Mouse (Mus musculus) adrenal gland, postnatal 25 days (tissue): ENCODE results near the gene Clec16a. TPM values are rescaled to one million over a fixed set of nuclear protein-coding genes. Genes with fewer than 3 reads are reported as not detected.

Experiments
- DNase-seq: peaks from one replicate; pipeline ENCODE4 v3.0.0; 2021; ENCODE audit warnings: mixed read lengths
- long read RNA-seq: library from polyadenylated mRNA; stranded (forward); transcript quantifications from one replicate; pipeline ENCODE4 v2.0.0, GENCODE M21; 2021
- total RNA-seq: library from RNA; stranded (reverse); gene quantifications from 2 replicates; pipeline ENCODE4 v1.2.3, GENCODE M21; 2021

The Clec16a gene
- 42.7 and 44.2 TPM in 2 replicates for total RNA-seq
- long read RNA-seq, partial matches to known transcripts = 10 of 17 reads
- long read RNA-seq, other reads (novel, unspliced or antisense) = 7 of 17 reads

DNA sequence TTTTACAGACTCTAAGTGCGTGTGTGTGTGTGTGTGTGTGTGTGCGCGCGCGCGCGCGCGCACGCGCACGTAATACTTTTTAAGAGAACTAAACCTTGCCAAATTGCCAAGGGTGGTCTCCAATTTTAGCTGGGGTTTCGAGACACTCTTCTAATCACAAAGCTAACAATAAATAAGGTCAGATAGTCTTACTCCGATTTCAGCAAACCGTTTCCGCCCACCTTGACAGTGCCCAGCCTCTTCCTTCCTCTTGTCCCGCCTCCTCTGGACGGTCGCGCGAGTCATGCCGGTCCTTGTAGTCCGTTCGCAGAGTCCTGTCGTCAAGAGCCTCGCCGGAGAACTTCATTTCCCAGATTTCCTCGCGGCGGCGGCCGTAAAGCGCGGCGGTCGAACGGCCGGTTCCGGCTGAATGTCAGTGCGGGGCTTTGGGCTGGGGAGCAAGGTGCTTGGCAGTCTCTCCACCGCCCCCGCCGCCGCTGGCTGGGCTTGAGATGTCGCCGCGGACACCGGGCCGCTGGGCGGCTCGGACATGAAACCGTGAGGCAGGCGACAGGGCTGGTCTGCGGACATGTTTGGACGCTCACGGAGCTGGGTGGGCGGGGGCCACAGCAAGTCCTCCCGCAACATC is at the start of gene Clec16a:
TSS of gene Clec16a (plus strand) at position 345 of the 628 bp plus-strand sequence.
- peak; percentile 93 for DNase-seq

DNA sequence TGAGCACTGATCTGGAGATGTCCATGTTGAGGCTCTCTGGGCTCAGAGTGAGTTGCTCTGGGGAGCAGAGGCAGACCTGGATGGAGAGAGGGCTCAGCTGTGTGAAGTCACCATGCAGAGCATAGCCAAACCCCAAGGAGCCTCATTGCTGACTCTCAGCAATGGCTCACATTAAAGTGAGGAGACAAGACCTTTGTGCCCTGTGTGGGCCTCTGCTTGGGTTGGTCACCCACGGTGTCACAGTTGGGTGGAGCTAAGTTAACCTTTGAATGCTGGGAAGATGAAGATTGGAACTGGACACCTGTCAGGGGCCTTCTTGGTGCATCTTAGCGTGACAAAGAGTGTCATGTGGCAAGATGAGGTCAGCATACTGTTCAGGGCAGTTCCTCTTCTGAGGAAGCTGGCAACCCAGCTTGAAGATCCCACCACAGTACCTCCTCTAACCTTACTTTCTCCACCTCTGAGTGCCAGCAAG is 49.3 kb upstream of the Clec16a start:
- DNase-seq = no peak

DNA sequence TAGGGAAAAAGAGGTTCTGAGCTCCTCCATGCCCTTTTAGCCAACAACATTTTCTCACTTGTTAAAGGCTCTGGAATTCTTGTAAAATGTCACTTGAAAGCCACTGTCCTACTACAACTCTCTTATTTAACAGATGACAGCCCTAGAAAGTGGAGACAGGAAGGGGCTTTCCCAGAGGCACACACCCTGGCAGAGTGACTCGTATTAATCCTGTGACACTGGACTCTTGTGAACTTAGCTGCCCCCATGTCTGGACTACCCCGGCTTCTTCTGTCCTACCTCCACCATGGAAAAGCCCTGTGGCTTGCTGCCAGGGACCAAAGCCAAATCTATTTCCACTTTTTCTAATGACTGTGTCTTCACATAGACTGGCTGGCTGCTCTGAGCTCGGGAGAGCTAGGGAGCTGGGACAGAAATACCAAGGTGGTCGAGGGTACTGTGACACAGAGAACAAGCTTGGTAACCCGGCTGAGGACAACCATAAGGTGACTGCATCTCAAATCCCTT is 47.0 kb upstream of the Clec16a start:
- no peak for DNase-seq

DNA sequence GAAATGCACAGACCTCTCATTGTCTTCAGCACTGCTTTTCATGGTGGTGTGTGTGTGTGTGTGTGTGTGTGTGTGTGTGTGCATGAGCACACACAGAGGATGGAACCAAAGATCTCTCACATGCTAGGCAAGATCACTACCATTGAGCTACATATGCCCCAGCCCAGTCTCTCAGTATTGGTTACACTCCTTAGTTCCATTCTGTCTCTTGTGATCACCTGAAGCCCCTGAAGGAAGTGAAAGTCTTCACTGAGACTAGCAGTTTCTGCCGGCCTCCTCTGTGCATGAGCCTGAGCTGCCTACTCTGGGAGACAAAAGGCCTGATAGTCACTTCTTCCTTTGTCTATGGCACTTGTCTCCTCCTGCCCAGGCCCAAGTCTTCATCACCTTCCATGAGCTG is 46.0 kb upstream of the Clec16a start:
- no peak for DNase-seq

DNA sequence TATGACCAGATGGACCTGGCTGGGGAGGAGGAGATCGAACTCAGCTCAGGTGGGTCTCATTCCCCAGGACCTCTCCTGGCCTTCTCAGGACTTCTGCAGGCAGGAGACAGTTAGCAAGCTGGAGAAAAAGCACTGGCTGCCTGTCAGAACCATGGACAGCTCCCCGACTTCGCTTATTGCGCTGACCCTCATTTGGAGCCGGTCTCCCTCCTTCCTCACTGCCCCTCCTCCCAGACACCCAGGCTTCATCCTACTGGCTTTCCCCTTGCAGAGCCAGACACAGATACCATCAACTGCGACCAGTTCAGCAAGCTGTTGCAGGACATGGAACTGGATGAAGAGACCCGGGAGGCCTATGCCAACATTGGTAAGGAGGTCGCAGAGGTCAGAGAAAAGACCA is 43.3 kb upstream of the Clec16a start:
- peak; percentile 61 for DNase-seq

DNA sequence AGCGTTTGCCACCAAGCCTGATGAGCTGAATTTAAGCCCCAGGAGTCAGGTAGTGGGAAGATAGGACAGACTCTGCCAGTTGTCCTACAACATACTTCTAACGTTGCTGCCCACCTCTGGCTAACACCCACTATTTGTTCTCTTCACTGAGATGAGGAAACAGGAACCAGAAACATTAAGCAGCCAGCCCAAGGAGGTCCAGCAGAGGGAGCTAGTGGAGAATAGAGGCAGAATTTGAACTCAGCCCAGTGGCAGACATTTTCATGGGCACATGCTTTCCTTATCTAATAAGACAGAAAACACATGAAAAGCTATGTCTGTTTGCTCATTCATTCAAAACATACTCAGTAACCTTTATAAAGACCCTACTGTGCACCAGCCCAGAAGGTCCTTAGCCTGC is 42.1 kb upstream of the Clec16a start:
- DNase-seq = no peak

DNA sequence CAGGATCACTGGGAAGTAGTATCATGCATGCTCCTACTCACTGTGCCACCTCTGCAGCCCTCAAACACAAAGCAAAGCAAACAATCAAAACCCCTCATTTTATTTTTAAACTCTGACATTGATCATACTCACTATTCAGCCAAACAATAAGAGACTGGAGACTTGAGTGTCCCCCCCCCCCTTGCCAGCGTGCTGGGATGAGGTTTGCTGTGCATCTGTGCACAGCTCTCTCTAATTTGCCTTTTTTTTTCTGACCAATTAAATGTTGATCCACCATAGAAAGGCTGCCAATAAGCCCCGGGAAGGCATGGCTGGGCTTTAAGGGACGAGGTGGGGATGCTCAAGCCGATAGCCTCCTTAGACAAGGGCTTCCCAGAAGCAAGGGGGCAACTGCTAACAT is 37.7 kb upstream of the Clec16a start:
- no peak for DNase-seq

DNA sequence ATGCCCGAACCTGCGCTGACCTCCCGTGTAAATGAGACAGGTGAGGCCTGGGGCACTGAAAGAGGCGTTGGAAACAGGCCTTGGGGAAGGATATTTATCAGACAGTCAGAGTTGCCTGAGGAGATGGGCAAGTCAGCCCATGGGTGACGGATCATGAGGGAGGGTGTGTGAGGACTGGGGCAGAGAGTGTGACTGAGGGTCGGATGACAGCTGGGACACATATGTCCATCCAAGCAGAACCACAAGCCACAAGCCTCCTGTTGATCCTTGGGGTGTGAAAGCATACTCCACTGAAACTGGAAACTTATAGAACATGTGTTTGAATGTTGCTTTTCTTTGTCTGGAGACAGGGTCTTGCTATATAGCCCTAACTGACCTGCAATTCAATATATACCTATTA is 36.4 kb upstream of the Clec16a start:
- DNase-seq = no peak

DNA sequence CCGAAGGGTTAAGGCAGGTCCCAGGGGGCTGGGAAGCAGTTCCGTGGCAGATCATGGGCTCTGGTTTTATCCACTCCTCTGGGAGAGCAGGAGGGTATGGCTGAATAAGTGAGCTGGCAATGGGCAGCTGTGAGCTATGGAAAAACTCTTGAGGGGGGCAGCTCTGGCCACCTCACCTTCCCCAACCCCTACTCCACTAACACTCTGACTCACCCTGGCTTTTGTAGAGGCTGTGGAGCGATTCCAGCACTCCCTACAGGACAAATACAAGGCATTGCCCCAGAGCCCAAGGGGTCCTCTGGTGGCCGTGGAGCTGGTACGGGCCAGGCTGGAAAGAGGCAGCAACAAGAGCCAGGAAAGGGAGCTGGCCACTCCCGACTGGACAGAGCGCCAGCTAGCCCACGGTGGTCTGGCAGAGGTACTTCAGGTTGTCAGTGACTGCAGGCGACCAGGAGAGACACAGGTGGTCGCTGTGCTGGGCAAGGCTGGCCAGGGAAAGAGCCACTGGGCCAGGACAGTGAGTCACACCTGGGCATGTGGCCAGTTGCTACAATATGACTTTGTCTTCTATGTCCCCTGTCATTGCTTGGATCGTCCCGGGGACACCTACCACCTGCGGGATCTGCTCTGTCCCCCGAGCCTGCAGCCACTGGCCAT is 34.5 kb upstream of the Clec16a start:
- DNase-seq = peak; percentile 52

DNA sequence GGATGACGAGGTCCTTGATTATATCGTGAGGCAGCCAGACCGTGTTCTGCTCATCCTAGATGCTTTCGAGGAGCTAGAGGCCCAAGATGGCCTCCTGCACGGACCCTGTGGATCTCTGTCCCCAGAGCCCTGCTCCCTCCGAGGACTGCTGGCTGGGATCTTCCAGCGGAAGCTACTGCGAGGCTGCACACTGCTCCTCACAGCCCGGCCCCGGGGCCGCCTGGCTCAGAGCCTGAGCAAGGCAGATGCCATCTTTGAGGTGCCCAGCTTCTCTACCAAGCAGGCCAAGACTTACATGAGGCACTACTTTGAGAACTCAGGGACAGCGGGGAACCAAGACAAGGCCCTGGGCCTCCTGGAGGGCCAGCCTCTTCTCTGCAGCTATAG is 34.0 kb upstream of the Clec16a start:
- no peak for DNase-seq

DNA sequence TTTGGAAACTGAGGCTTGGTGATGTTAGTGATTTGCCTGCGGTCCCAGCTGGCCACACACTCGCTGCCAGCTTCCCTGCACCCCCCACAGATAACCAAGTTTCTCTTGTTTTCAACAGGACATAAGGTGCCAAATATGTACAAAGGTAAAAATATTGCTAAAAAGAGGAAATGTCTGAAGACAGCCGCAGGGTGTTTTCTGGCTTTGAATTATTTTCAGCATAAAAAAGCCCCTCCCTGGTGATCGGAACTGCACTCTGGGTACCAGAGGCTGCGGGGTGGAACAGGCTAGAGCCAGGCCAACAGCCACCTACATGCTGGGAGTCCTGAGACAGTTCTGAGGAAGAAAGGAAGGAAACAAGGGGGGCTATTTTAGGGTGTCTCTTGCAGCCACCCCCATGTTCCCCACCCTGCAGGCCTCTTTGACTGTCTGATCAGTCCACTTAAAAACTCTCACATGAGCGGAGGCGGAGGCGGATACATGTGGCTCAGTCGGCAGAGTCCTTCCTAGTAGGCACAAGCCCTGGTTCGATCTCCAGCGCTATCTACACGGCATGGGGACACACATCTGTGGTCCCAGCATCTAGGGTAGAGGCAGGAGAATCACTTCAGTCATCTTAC is 29.1 kb upstream of the Clec16a start:
- no peak for DNase-seq

DNA sequence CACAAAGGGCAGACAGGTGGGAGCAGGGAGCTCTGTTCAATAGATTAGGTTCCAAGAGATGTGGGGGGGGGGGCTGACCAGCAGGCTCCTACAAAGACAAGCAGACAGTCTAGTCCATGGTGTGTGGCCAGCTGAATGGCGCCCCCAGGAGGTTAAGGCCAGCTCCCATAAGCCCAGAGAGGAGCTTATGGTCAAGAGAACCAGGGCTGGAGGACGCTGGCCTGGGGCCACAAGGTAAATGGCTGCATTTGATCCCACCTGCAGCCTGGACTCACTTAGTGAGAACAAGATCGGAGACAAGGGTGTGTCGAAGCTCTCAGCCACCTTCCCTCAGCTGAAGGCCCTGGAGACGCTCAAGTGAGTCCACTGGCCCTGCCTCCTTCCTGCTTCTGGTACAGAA is 27.1 kb upstream of the Clec16a start:
- no peak for DNase-seq

DNA sequence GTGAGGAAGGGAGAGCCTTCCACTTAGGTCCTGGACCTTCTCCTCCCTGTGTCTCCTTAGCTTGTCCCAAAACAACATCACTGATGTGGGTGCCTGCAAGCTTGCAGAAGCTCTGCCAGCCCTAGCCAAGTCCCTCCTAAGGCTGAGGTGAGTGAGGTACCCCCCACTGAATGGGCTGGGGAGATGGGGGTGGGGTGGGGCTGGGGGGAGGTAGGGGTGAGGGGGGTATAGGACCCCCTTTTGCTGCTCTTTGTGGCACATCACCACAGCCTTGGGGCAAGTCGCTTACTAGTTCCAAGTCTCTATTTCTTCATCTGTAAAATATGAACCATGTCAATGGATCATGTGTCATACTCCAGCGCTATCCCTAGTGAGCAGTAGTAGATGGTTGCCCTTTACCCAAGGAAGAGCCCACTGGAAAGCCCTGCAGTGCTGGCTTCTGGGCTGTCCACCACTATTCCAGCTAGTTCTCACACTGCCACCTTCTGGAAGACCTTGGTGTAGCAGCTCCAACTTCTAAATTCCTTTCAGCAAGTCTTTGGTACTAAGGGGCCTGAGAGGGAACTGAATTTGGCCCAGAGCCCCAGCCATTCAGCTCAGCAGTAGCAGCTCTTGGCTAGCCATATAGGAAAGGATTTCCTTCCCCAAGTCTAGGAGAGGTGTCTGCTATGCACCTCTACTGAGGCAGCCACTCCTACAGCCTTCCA is 24.1 kb upstream of the Clec16a start:
- peak; percentile 65 for DNase-seq

DNA sequence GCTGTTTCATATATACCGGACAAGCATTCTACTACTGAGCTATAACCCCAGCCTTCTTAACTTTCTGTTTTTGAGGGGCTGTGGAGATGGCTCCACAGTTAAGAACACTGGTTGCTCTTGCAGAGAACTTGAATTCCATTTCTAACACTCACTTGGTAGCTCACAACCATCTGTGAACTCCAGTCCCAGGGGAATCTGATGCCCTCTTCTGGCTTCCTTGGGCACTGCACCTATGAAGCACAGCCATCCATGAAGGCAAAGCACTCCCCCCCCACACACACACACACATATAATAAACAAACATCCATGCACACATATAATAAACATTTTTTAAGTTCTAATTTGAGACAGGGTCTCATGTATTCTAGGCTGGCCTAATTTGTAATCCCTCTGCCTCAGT is 22.3 kb upstream of the Clec16a start:
- peak; percentile 70 for DNase-seq

DNA sequence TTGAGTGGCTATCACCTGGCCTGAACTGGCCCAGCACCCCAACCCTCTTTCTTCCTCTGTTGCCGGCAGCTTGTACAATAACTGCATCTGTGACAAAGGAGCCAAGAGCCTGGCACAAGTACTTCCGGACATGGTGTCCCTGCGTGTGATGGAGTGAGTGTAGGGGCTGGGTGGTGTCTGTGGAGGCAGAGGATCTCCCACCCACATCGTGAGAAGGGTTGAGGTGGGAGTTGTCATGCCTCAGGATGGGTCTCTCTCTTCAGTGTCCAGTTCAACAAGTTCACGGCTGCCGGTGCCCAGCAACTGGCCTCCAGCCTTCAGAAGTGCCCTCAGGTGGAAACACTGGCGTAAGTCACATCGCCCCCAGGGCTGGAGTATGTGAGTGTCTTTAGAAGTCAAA is 21.5 kb upstream of the Clec16a start:
- DNase-seq = no peak

DNA sequence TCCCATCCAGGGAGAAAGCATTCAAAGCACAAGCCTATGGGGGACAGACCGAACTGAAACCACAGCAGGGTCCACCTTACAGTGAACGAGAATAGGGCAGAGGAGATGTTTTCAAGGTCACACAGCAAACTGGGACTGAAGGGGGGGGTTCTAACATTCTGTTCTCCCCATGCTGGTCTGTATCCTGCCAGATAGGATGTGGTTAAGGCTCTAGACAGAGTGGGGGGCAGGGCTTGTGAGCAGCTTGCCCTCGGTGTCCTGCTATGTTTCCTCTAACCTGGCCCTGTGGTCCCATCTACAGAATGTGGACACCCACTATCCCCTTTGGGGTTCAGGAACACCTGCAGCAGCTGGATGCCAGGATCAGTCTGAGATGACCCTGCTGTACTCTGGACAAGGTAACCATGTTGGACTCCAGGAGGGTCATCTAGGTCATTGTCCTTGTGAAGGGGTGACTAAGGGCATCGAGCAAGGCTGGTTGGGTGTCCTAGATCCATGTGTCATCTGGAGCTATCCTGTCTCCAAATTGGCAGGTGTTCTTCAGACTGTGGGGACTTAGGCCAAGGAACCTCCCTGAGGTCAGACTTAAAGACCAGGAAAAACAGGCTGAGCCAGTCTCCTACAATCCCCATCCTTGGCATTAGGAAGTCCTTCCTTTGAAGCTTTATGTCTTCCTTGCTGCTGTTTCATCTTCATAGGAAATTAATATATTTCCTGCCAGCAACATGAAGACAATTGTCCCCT is 20.1 kb upstream of the Clec16a start:
- DNase-seq = no peak

DNA sequence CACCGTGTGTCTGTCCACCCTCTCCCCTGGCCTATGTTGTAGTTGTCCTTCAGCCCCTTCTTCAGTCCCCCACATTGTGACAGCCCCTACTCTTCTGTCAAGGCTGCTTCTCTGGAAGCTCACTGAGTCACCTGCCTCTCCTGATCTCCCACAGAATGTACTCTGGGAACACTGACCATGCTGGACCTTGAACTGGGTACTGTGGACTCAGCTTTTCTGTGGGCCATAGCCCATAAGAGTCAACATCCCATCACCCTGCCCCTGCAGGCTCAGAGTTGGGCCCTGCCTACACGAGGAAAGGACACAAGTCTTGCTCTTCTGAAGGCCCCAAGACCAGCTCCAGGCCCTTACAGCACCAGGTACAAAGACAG is 19.5 kb upstream of the Clec16a start:
- DNase-seq = no peak

DNA sequence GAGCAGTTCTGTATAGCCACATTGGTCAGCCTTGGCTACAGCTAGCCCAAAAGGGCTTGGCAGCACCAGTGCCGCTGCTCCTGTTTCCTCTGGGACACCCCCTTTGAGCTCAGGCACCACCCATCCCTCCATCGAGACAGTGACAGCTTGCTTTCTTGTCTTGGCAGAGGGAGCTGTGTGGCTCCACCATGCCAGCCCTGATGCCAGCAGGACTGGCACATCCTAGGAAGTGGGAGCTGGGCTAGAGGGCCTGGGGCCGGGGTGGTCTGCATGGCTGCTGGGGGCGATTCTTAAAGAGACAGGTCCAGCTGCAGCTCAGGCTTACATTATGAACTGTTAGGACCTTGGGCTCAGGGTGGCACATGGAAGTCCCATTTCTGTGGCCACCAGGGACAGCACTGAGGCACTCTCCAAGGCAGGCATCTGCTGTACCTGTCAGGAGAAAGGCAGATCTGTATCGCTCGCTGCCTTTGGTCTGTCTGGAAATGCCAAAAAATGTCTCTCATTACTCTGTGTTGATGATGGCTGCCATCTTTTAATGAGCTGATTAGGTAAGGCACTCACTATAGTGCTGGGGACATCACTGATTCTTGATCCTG is 18.0 kb upstream of the Clec16a start:
- DNase-seq = no peak

DNA sequence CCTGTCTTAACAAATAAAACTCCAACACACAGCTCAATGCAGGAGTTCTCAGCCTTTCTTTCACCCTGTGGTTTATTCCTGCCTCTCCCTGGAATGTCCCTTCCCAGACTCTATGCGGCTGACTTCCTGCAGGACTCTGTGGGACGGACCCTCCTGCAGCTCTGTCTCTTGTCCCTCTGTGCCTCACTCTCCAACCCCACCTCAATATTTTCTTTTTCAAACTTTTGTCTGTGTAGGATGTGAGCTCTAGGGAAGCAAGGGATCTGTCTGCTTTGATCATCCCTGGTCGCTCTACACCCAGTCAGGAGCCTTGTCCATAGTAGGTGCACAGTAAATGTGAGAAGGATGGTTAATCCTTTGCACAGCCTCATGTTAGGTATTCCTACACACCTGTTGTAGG is 16.8 kb upstream of the Clec16a start:
- no peak for DNase-seq

DNA sequence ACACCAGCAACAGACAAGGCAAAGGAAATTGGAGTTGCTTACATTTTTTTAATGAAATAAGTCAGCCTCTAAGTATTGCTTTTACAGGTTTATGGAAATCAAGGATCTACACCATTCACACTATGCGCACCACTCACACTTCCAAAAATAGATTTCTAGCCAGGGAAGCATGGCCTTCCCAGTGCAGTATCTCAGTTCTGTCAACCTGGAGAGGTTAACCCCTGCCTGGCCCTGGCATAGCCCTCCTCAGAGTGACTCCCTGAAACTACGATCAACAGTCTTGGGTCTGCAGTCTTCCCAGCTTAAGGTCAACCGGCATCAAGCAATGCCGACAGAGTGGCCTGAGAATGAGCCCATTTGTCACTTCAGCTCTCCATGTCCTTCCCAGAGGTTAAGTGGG is 15.0 kb upstream of the Clec16a start:
- DNase-seq = no peak

DNA sequence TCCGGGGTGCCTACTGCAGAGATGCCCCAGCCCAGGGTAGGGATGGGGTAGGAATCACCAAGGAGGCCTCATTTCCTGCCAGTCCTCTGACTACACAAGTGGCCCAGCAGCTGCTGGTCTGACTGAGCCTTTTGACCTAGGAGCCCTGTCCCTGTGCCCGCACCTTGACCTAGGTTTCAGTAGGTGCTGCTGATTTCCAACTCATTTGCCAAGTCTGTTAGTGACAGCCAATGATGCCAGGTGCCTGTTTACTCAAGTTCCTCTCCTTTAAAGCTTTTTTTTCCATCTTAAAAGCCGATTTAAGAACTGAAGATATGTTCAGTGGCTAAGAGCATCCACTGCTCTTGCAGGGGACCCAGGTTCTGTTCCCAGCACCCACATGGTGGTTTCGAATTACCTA is 11.4 kb upstream of the Clec16a start:
- DNase-seq = no peak

DNA sequence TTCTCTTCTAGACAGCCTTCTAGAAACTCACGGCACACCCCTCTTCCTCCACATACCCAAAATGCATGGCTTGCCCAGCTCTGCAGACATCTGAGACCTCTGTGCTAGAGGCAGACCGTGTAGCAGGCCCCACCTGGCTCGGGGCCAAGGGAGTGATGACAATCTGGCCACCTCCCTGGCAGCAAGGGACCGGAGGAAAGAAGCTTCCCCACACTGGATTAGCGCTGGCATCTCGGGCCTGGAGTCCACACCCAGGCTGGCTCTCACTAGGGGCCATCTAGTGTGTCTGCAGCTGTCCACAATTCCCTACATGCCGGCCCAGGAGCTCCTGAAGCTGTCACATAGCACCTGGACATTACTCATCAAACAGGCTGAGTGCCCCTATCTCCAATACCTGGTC is 10.6 kb upstream of the Clec16a start:
- peak; percentile 35 for DNase-seq
